Mouse (Mus musculus): ENCODE measurements at regions not wholly inside any gene's neighbourhood (a gene's known extent, or its start where the extent isn't known, plus 50 kb on each side); places are given as distances from the start of the nearest gene placed in this dataset.

- peaks cover 38% of the 10 kb centered on the region for H3K4me1 ChIP-seq
- no peaks in the 10 kb centered on the region for H3K36me3 ChIP-seq (replicated peaks; ENCODE audit: low read length)
- H3K9me3 ChIP-seq, result no peaks in the 10 kb centered on the region
- TF ChIP-seq GATA1 (IDR thresholded peaks at IDR 0.05; ENCODE audit: borderline replicate concordance, low read length), result no peak
- H3K27me3 ChIP-seq (replicated peaks), result no peaks in the 10 kb centered on the region
- H3K4me3 ChIP-seq (replicated peaks), result no peak overlapping the region
These were observed 63.4 kb upstream of the Cited2 start for GRCm38 (mm10) chr10:17659575-17659974.

GRCm38 (mm10) chr10:17660836-17661452 is 62.1 kb upstream of the Cited2 start:
- no peaks in the 10 kb centered on the region for H3K36me3 ChIP-seq (replicated peaks; ENCODE audit: low read length)
- H3K4me1 ChIP-seq, result peaks cover 30% of the 10 kb centered on the region
- H3K27me3 ChIP-seq (replicated peaks), result no peaks in the 10 kb centered on the region
- H3K4me3 ChIP-seq (replicated peaks), result no peak overlapping the region
- TF ChIP-seq GATA1 (IDR thresholded peaks at IDR 0.05; ENCODE audit: borderline replicate concordance, low read length), result no peak
- no peak for TF ChIP-seq FLI1 (IDR thresholded peaks at IDR 0.05; ENCODE audit: low read length)
- H3K9me3 ChIP-seq, result no peaks in the 10 kb centered on the region

- H3K4me3 ChIP-seq (replicated peaks), result no peak overlapping the region
- TF ChIP-seq GATA1 (IDR thresholded peaks at IDR 0.05; ENCODE audit: borderline replicate concordance, low read length) (no peak), FLI1 (IDR thresholded peaks at IDR 0.05; ENCODE audit: low read length) (no peak)
- H3K27me3 ChIP-seq (replicated peaks), result no peaks in the 10 kb centered on the region
- peaks cover under 1% of the 10 kb centered on the region; the same call in 1 of the 2 replicates for H3K9me3 ChIP-seq
- peaks cover 19% of the 10 kb centered on the region for H3K4me1 ChIP-seq
- no peaks in the 10 kb centered on the region for H3K36me3 ChIP-seq (replicated peaks; ENCODE audit: low read length)
These were observed 56.9 kb upstream of the Cited2 start for GRCm38 (mm10) chr10:17666089-17666488.

- H3K27me3 ChIP-seq (replicated peaks), result no peaks in the 10 kb centered on the region
- no peak overlapping the region for H3K4me3 ChIP-seq (replicated peaks)
- H3K4me1 ChIP-seq, result peaks cover 16% of the 10 kb centered on the region
- no peaks in the 10 kb centered on the region for H3K36me3 ChIP-seq (replicated peaks; ENCODE audit: low read length)
- H3K9me3 ChIP-seq, result peaks cover 5% of the 10 kb centered on the region; the same call in 1 of the 2 replicates
- TF ChIP-seq FLI1 (IDR thresholded peaks at IDR 0.05; ENCODE audit: low read length) (no peak), GATA1 (IDR thresholded peaks at IDR 0.05; ENCODE audit: borderline replicate concordance, low read length) (no peak)
These were observed 53.6 kb upstream of the Cited2 start for GRCm38 (mm10) chr10:17669401-17669800.

Data from megakaryocyte, embryonic 14.5 days (primary cell).